Mouse (Mus musculus) CD4-positive, CD25-positive, alpha-beta regulatory T cell, adult 2 months (primary cell): ENCODE data around the gene Fras1.

ENCODE experiments used
- DNase-seq: peaks from one replicate; pipeline ENCODE4 v3.0.0-alpha.2; 2012; ENCODE audit warnings: low read depth, low spot score

Fras1 gene

GRCm38 (mm10) chr5:96482054-96482453, 108.3 kb downstream of the Fras1 start:
- no peak for DNase-seq

GRCm38 (mm10) chr5:96492497-96492896, 118.7 kb downstream of the Fras1 start:
- no peak for DNase-seq

GRCm38 (mm10) chr5:96494502-96495292, 120.9 kb downstream of the Fras1 start:
- DNase-seq = no peak

GRCm38 (mm10) chr5:96498083-96498482, 124.3 kb downstream of the Fras1 start:
- DNase-seq = no peak

- DNase-seq = no peak
Observed at GRCm38 (mm10) chr5:96501783-96502182, 128.0 kb downstream of the Fras1 start.

GRCm38 (mm10) chr5:96502400-96502799, 128.6 kb downstream of the Fras1 start:
- no peak for DNase-seq

- DNase-seq = no peak
Observed at GRCm38 (mm10) chr5:96511005-96511404, 137.2 kb downstream of the Fras1 start.

- DNase-seq = no peak
Observed at GRCm38 (mm10) chr5:96513327-96513726, 139.6 kb downstream of the Fras1 start.

- no peak for DNase-seq
Observed at GRCm38 (mm10) chr5:96515860-96516311, 142.1 kb downstream of the Fras1 start.

GRCm38 (mm10) chr5:96516329-96516728, 142.6 kb downstream of the Fras1 start:
- DNase-seq = no peak

GRCm38 (mm10) chr5:96521541-96521940, 147.8 kb downstream of the Fras1 start:
- DNase-seq = no peak

GRCm38 (mm10) chr5:96522909-96523409, 149.2 kb downstream of the Fras1 start:
- no peak for DNase-seq

- no peak for DNase-seq
Observed at GRCm38 (mm10) chr5:96528296-96528695, 154.5 kb downstream of the Fras1 start.

- DNase-seq = no peak
Observed at GRCm38 (mm10) chr5:96530516-96530915, 156.8 kb downstream of the Fras1 start.

- DNase-seq = no peak
Observed at GRCm38 (mm10) chr5:96531962-96532361, 158.2 kb downstream of the Fras1 start.

GRCm38 (mm10) chr5:96536527-96536926, 162.8 kb downstream of the Fras1 start:
- DNase-seq = no peak

- no peak for DNase-seq
Observed at GRCm38 (mm10) chr5:96536937-96537336, 163.2 kb downstream of the Fras1 start.

GRCm38 (mm10) chr5:96544112-96544511, 170.4 kb downstream of the Fras1 start:
- DNase-seq = no peak

- no peak for DNase-seq
Observed at GRCm38 (mm10) chr5:96545994-96546393, 172.2 kb downstream of the Fras1 start.

- DNase-seq = no peak
Observed at GRCm38 (mm10) chr5:96554940-96555679, 181.4 kb downstream of the Fras1 start.

GRCm38 (mm10) chr5:96558049-96558804, 184.5 kb downstream of the Fras1 start:
- DNase-seq = no peak

GRCm38 (mm10) chr5:96574586-96574985, 200.8 kb downstream of the Fras1 start:
- DNase-seq = no peak
